22 mouse cellular contexts compared by ENCODE assay signal in the genomic region with DNA sequence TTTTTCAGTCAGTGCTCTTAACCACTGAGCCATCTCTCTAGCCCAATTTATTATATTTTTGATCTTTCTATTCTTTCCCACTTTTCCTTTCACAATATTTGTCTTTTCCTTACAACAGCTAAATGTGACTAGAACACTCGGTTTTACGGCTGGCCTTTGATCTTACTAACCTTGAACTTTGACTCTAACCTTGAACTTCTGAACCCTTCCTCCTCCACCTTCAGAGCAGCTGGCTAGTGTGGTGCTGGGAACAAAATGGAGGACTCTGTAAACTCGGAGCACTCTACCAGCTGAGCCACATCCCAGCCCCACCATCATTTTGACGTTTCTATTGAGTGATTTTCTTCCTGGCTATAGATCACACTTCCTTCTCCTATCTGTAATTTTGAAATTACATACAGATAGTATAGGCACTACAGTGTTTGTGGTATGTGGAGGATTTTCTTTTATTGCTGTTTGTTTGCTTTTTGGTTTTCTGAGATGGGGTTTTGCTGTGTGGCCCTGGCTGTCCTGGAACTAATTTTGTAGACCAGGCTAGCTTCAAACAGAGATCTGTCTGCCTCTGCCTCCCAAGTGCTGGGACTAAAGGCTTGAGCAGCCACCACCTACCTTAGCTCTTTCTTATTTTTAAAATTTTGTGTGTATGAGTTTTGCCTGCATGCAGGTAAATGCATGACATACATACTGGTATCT. TPM values are rescaled to one million over a fixed set of nuclear protein-coding genes. Genes with fewer than 3 reads are reported as not detected.
A peak's percentile ranks its signal among the peaks of the same experiment; 100 is the strongest.
DNase-seq lines count a peak whose midpoint lies in the region; ATAC-seq and TF ChIP-seq lines count a peak whose summit lies in the region.
"Had no signal": no experiment of that assay in that cellular context is flagged by ENCODE, and none has a peak within 500 bp of the region (broad histone marks: within the 10 kb centered on the region; RNA-seq: fewer than 3 reads in every experiment).

No protein-coding gene starts in this region.

- no peak overlapping the region for H3K4me3 ChIP-seq in hindbrain, embryonic 16.5 days (ENCODE audit: low read length)
- H3K4me3 ChIP-seq in hindbrain, postnatal 0 days (ENCODE audit: low read length), result no peak overlapping the region
- H3K4me3 ChIP-seq in kidney, embryonic 16.5 days (ENCODE audit: low read length), result no peak overlapping the region
- H3K4me3 ChIP-seq: embryonic facial prominence, embryonic 15.5 days; forebrain, embryonic 15.5 days; heart, embryonic 10.5 days; hindbrain, embryonic 13.5 days; intestine, embryonic 15.5 days had no signal

- H3K27ac ChIP-seq in hindbrain, embryonic 16.5 days (ENCODE audit: low read depth, low read length), result no peak overlapping the region
- no peak overlapping the region for H3K27ac ChIP-seq in hindbrain, postnatal 0 days
- no peak overlapping the region for H3K27ac ChIP-seq in kidney, embryonic 16.5 days (ENCODE audit: low read length)
- H3K27ac ChIP-seq: embryonic facial prominence, embryonic 15.5 days; forebrain, embryonic 15.5 days; heart, embryonic 10.5 days; hindbrain, embryonic 13.5 days; intestine, embryonic 15.5 days had no signal

- ATAC-seq in hindbrain, embryonic 16.5 days, result 0 out of 2 replicates have a peak, but pooled peaks have one; percentile 5
- ATAC-seq in hindbrain, postnatal 0 days, result no peak
- ATAC-seq in inflammation-experienced regulatory T-cells, adult 6 months, result peak; percentile 29
- no peak for ATAC-seq in erythroblast, adult 5-6 weeks (replicated peaks; ENCODE audit: low FRiP score, poor library complexity, severe bottlenecking)
- ATAC-seq in kidney, embryonic 16.5 days (ENCODE audit: low FRiP score, low TSS enrichment), result no peak
- ATAC-seq: forebrain, embryonic 15.5 days; intestine, embryonic 15.5 days had no signal

- no peaks in the 10 kb centered on the region for H3K4me1 ChIP-seq in hindbrain, embryonic 16.5 days (ENCODE audit: control insufficient read depth, insufficient read depth, low read depth, low read length)
- H3K4me1 ChIP-seq in hindbrain, postnatal 0 days (ENCODE audit: insufficient read depth, low read length), result no peaks in the 10 kb centered on the region
- H3K4me1 ChIP-seq in kidney, embryonic 16.5 days (ENCODE audit: insufficient read depth, low read length), result no peaks in the 10 kb centered on the region
- H3K4me1 ChIP-seq: embryonic facial prominence, embryonic 15.5 days; forebrain, embryonic 15.5 days; heart, embryonic 10.5 days; intestine, embryonic 15.5 days had no signal

- no peak for TF ChIP-seq CTCF in hindbrain, postnatal 0 days (IDR thresholded peaks at IDR 0.05; ENCODE audit: low read depth)

- H3K4me2 ChIP-seq in hindbrain, embryonic 16.5 days (ENCODE audit: low read length), result no peak overlapping the region
- H3K4me2 ChIP-seq in hindbrain, postnatal 0 days (ENCODE audit: low read depth, low read length), result no peak overlapping the region
- no peak overlapping the region for H3K4me2 ChIP-seq in kidney, embryonic 16.5 days (replicated peaks; ENCODE audit: low read depth, low read length)
- H3K4me2 ChIP-seq: embryonic facial prominence, embryonic 15.5 days; forebrain, embryonic 15.5 days; hindbrain, embryonic 13.5 days; intestine, embryonic 15.5 days had no signal

- no peak for DNase-seq in hindbrain, postnatal 0 days (ENCODE audit: low spot score)
- DNase-seq in ES-CJ7 (ENCODE audit: low read depth, low spot score), result peak; percentile 87
- DNase-seq in R1 (ENCODE audit: low read depth, low spot score), result peak; percentile 90
- DNase-seq: adrenal gland, adult 8-10 months; cerebellum, adult 11 months; cerebellum, adult 8-10 months; cerebellum, postnatal 14 days; embryo, embryonic 11 days; gastrocnemius, postnatal 36 days; heart, adult 18-20 months; heart, postnatal 10 days; heart, postnatal 4 days; kidney, adult 18-20 months had no signal

- no peaks in the 10 kb centered on the region for H3K9me3 ChIP-seq in hindbrain, embryonic 16.5 days (ENCODE audit: control insufficient read depth, low read length)
- H3K9me3 ChIP-seq in hindbrain, postnatal 0 days (ENCODE audit: low read length), result no peaks in the 10 kb centered on the region
- H3K9me3 ChIP-seq in kidney, embryonic 16.5 days (ENCODE audit: low read length), result no peaks in the 10 kb centered on the region
- H3K9me3 ChIP-seq: embryonic facial prominence, embryonic 15.5 days; forebrain, embryonic 15.5 days; heart, embryonic 10.5 days; hindbrain, embryonic 13.5 days; intestine, embryonic 15.5 days had no signal

- H3K27me3 ChIP-seq in hindbrain, embryonic 16.5 days (replicated peaks; ENCODE audit: control insufficient read depth, insufficient read depth, low read length), result no peaks in the 10 kb centered on the region
- no peaks in the 10 kb centered on the region for H3K27me3 ChIP-seq in hindbrain, postnatal 0 days (ENCODE audit: insufficient read depth, low read length)
- no peaks in the 10 kb centered on the region for H3K27me3 ChIP-seq in kidney, embryonic 16.5 days (ENCODE audit: insufficient read depth, low read length)
- H3K27me3 ChIP-seq: embryonic facial prominence, embryonic 15.5 days; forebrain, embryonic 15.5 days; hindbrain, embryonic 13.5 days; intestine, embryonic 15.5 days had no signal

- WGBS in hindbrain, embryonic 16.5 days, result 78% methylated on average over 4 of the region's 4 CpGs
- 79% methylated on average over 4 of the region's 4 CpGs for WGBS in hindbrain, postnatal 0 days
- 65% methylated on average over 4 of the region's 4 CpGs for WGBS in kidney, embryonic 16.5 days

- peaks cover 12% of the 10 kb centered on the region for H3K36me3 ChIP-seq in hindbrain, embryonic 16.5 days (ENCODE audit: control insufficient read depth, insufficient read depth, low read length)
- peaks cover 16% of the 10 kb centered on the region for H3K36me3 ChIP-seq in hindbrain, postnatal 0 days (ENCODE audit: insufficient read depth, low read length)
- H3K36me3 ChIP-seq in kidney, embryonic 16.5 days (ENCODE audit: insufficient read depth, low read length), result peaks cover 30% of the 10 kb centered on the region

- H3K9ac ChIP-seq in hindbrain, embryonic 16.5 days (ENCODE audit: low read depth, low read length), result no peak overlapping the region
- no peak overlapping the region for H3K9ac ChIP-seq in hindbrain, postnatal 0 days (replicated peaks; ENCODE audit: low read length)
- H3K9ac ChIP-seq in kidney, embryonic 16.5 days (replicated peaks; ENCODE audit: low read length), result no peak overlapping the region
- H3K9ac ChIP-seq: embryonic facial prominence, embryonic 15.5 days; forebrain, embryonic 15.5 days; hindbrain, embryonic 13.5 days; intestine, embryonic 15.5 days had no signal

RNA-seq across cellular contexts. Expression of gene Tra2b, which starts 26.7 kb away (rescaled TPM):
- polyA plus RNA-seq in hindbrain, embryonic 16.5 days (2015; fragmentation: Nextera tagmentation; extraction: Ambion mirVana), result 222 and 235 TPM in 2 replicates
- total RNA-seq in hindbrain, postnatal 0 days (2014; rRNA removed), result 111 and 117 TPM in 2 replicates
- polyA plus RNA-seq in hindbrain, postnatal 0 days (2015; fragmentation: Nextera tagmentation; extraction: Ambion mirVana), result 202 and 205 TPM in 2 replicates
- polyA plus RNA-seq in inflammation-experienced regulatory T-cells, adult 6 months (2017; shearing (Covaris generic)), result 100 to 1,000 TPM; 282 to 459 (median 451) TPM
- total RNA-seq in erythroblast, adult 5-6 weeks (2015; ENCODE audit: low replicate concordance), result 94.5 and 96.5 TPM in 2 replicates
- total RNA-seq in erythroblast, adult 5-6 weeks (2017; ENCODE audit: low replicate concordance), result 177 and 215 TPM in 2 replicates
- polyA plus RNA-seq in kidney, embryonic 16.5 days (2015; fragmentation: Nextera tagmentation; extraction: Ambion mirVana), result 392 and 404 TPM in 2 replicates

Comparison
In these comparisons a context has a peak if more than half of its experiments do, and no peak if none do; other contexts are left out.
1. ATAC-seq: peak in hindbrain, embryonic 16.5 days (single experiment) and inflammation-experienced regulatory T-cells, adult 6 months (single experiment); none in hindbrain, postnatal 0 days (single experiment), erythroblast, adult 5-6 weeks (single experiment) and kidney, embryonic 16.5 days (single experiment).